Mouse (Mus musculus): ENCODE results near the gene Tceal8. TPM values are rescaled to one million over a fixed set of nuclear protein-coding genes. Genes with fewer than 3 reads are reported as not detected.
"Not testable (repeated sequence)": the region's sequence is repeated elsewhere in the genome, so short reads cannot be mapped to it uniquely, and the experiment has no call there.

Tceal8 gene
- 25.8 TPM in 1 of 2 replicates, not detected in the other for polyA plus RNA-seq (2012; ENCODE audit: insufficient read depth, low replicate concordance)

DNA sequence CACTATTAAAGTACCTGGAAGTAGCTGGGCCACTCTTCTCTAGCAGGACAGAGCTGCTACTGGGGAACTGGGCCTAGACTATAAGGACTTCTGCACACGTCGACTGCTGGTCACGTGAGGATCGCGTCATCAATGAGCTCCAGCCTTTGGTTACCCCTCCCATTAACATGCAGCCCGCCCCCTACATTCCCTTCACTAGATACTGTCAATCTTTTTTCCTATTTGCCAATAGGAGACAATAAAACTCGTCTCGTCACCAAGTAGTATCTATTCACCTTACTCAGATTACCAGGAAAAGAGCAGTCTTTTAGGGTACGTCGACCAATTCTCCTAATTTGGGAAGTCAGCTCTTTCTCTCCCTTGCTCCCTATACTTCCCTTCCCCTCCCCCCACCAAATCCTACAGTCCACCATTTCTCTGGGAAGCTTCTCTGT is at the start of gene Tceal8:
Gene Tceal8, minus strand, starts transcription at position 225 of the 434 bp plus-strand sequence.
- Histone ChIP-seq H3K4me3 (replicated peaks) (peak within 1 kb of the TSS; percentile 91), H3K27me3 (replicated peaks) (peaks cover 7% of the 10 kb centered on the region), H3K36me3 (replicated peaks; ENCODE audit: low read length) (peaks cover 3% of the 10 kb centered on the region), H3K9me3 (no peaks in the 10 kb centered on the region), H3K4me1 (0 out of 2 replicates have a peak, but pooled peaks cover 4% of the 10 kb centered on the region)
- TF ChIP-seq GATA1 (IDR thresholded peaks at IDR 0.05; ENCODE audit: borderline replicate concordance, low read length): no peak
- TF ChIP-seq FLI1 (IDR thresholded peaks at IDR 0.05; ENCODE audit: low read length): no peak

DNA sequence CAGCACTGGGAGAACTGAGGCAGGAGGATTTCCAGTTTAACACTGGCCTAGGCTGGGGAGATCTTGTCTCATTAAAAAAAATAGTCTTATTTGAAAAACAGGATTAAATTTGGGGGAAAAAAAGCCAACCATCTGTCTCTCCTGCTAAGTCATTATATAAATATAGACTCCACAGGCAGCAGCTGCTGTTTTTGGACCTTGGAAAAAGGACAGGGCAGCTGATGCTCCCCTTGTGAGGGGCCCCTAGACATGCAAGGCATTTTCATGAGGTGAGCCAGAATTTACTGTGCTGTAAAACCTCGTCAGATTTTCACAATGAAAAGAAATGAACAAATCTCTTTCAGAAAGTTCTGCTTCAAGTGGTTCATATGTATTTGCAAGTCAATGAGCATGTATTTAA is 44.2 kb upstream of the Tceal8 start:
- no peaks in the 10 kb centered on the region for H3K9me3 ChIP-seq
- no peak overlapping the region for H3K4me3 ChIP-seq (replicated peaks)
- H3K4me1 ChIP-seq: no peaks in the 10 kb centered on the region
- no peaks in the 10 kb centered on the region for H3K36me3 ChIP-seq (replicated peaks; ENCODE audit: low read length)
- no peak for TF ChIP-seq FLI1 (IDR thresholded peaks at IDR 0.05; ENCODE audit: low read length)
- no peak for TF ChIP-seq GATA1 (IDR thresholded peaks at IDR 0.05; ENCODE audit: borderline replicate concordance, low read length)
- H3K27me3 ChIP-seq (replicated peaks): peaks cover 17% of the 10 kb centered on the region

DNA sequence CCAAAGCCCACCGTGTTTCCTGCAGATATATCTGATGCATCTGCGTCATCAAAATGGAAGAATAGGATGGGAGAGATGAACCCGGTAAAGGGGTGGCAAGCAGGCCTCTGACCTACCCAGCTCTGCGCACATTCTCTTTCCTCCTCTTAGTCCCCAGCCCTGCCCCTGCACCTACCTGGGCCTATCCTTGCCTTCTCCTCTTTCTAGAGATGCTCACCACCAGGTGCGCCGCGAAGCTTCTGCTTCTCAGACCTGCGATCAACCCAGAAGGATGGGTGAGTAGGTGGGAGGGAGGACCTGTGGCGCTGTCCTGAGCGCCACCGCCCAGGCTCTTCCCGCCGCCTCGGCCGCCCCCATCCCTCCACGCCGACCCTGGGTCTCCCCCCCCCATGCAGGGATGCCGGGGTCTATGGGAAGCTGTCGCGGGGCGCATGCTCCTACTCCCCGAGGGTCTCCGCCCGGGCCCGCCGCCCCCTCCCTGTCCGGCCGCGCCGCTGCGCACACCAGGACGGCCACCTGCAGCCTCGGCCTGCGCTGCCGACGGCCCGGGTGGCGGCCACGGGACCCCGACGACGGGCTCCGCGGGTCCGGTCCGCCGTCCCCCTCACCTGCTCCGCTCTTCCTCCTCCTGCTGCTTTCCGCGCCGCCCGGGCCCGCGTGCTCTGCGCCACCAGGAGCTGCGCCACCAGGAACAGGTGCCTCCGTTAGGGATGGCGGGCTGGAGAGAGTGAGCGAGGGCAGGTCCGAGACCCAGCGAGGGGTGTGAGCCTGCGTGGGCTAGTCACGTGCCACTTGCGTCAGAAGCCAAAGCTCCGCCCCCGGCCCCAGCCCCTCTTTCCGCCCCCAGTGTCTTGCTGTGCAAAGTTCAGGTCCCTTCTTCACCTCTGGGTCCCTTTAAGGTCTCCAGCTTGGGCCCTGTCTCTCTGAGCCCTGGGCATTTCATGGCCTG is 42.9 kb upstream of the Tceal8 start, which contains the start of the genes Tceal7 and Bex1:
Gene Tceal7, plus strand, starts transcription at position 51 of the 949 bp plus-strand sequence.
Gene Bex1, minus strand, starts transcription at position 785 of the 949 bp plus-strand sequence.
- H3K4me3 ChIP-seq (replicated peaks); H3K9me3 ChIP-seq; H3K4me1 ChIP-seq; H3K36me3 ChIP-seq (replicated peaks; ENCODE audit: low read length): not testable (repeated sequence)
- peaks cover 13% of the 10 kb centered on the region for H3K27me3 ChIP-seq (replicated peaks)

DNA sequence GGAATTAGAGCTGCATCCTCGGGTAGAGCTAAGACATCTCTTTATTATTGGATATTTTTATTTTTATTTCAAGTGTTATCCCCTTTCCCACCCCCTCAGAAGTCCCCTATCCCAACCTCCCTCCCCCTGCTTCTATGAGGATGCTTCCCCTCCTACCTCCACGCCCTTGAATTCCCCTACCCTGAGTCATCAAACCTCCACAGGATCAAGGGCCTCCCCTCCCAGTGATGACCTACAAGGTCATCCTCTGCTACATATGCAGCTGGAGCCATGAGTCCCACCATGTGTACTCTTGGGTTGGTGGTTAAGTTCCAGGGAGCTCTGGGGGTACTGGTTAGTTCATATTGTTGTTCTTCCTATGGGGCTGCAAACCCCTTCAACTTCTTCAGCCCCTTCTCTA is 41.3 kb upstream of the Tceal8 start:
- Histone ChIP-seq H3K4me1 (no peaks in the 10 kb centered on the region), H3K36me3 (replicated peaks; ENCODE audit: low read length) (no peaks in the 10 kb centered on the region), H3K4me3 (replicated peaks) (no peak overlapping the region), H3K27me3 (replicated peaks) (peaks cover 11% of the 10 kb centered on the region), H3K9me3 (no peaks in the 10 kb centered on the region)
- TF ChIP-seq FLI1 (IDR thresholded peaks at IDR 0.05; ENCODE audit: low read length): no peak

DNA sequence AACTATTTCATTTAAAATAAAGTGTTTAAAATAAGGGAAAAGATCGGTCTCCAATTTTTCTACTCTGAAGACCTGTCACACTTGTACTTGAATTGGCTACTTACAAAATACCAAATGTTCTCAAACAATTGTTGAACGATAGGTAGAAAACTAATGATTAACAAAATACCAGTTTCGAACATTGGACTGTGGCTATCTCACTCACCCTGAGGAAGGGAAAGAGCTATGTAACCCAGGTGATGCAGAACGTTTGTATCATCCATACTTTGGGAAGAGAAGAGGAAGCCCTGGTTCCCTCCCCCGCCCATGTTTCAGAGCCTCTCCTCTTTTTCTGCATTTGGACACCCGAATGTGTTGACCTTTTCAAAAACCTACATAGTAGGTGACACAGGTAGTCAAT is 32.3 kb upstream of the Tceal8 start:
- no peaks in the 10 kb centered on the region for H3K4me1 ChIP-seq
- no peaks in the 10 kb centered on the region for H3K36me3 ChIP-seq (replicated peaks; ENCODE audit: low read length)
- no peak overlapping the region for H3K4me3 ChIP-seq (replicated peaks)
- TF ChIP-seq FLI1 (IDR thresholded peaks at IDR 0.05; ENCODE audit: low read length): no peak
- no peak for TF ChIP-seq GATA1 (IDR thresholded peaks at IDR 0.05; ENCODE audit: borderline replicate concordance, low read length)
- peaks cover 14% of the 10 kb centered on the region for H3K27me3 ChIP-seq (replicated peaks)
- no peaks in the 10 kb centered on the region for H3K9me3 ChIP-seq

DNA sequence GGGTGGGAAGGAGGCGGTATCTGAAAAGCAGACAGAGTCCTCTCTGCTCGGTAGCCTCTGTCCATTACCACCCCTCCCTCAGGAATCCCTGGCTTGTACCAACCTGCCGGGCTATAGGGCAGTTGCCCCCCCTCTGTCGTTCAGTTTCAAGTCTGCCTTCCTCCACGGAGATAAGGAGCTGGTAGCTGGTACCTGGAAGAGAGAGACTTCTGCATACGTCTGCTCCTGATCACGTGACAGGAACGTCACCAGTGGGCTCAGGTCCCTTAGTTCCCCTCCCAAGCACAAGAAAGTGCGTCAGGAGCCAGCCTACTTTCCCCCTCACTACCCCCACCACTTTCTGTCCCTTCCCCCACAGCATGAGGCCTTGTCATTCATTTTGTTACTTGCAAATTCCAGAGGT is 31.5 kb upstream of the Tceal8 start, which contains the start of gene Tceal5:
Gene Tceal5, minus strand, starts transcription at position 213 of the 403 bp plus-strand sequence.
- Histone ChIP-seq H3K36me3 (replicated peaks; ENCODE audit: low read length) (no peaks in the 10 kb centered on the region), H3K4me1 (no peaks in the 10 kb centered on the region), H3K4me3 (replicated peaks) (no peak within 1 kb of the TSS), H3K9me3 (no peaks in the 10 kb centered on the region), H3K27me3 (replicated peaks) (peaks cover 12% of the 10 kb centered on the region)
- TF ChIP-seq FLI1 (IDR thresholded peaks at IDR 0.05; ENCODE audit: low read length) (no peak), GATA1 (IDR thresholded peaks at IDR 0.05; ENCODE audit: borderline replicate concordance, low read length) (no peak)

DNA sequence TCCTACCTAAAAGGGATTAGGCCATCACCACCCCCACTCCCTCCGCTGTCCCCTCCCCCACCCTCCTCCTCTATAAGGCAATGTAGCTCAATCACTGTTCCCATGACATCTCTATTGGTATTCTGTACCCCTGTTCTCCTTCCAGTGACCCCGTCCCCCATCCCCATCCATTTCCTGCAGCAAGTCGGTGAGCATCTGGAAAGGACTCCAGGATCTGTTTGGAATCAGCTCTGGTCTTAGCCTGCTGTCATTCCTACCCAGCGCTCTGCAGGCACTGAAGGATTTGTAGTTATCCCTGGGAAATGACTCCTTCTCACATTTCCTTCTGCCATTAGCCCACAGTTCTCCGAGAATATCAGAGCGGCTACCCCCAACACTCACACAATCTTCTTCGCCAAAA is 31.1 kb upstream of the Tceal8 start:
- no peaks in the 10 kb centered on the region for H3K36me3 ChIP-seq (replicated peaks; ENCODE audit: low read length)
- H3K27me3 ChIP-seq (replicated peaks): peaks cover 12% of the 10 kb centered on the region
- no peak for TF ChIP-seq GATA1 (IDR thresholded peaks at IDR 0.05; ENCODE audit: borderline replicate concordance, low read length)
- no peak for TF ChIP-seq FLI1 (IDR thresholded peaks at IDR 0.05; ENCODE audit: low read length)
- no peak overlapping the region for H3K4me3 ChIP-seq (replicated peaks)
- H3K4me1 ChIP-seq: no peaks in the 10 kb centered on the region
- no peaks in the 10 kb centered on the region for H3K9me3 ChIP-seq

DNA sequence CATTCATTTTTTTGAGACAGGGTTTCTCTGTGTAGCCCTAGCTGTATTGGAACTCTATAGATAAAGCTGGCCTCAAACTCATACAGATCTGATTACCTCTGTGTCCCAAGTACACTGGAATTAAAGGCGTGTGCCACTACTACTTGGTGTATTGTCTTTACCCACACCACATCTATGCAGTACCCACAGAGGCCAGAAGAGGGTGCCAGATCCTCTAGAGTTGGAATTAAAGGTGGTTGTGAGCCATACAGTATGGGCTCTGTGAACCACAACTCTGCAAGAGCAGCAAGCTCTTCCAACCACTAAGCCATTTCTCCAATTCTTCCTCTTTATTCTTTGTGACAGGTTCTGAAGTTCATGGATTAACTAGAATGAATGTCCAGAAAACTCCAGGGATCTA is 24.7 kb upstream of the Tceal8 start:
- no peaks in the 10 kb centered on the region for H3K36me3 ChIP-seq (replicated peaks; ENCODE audit: low read length)
- no peak overlapping the region for H3K4me3 ChIP-seq (replicated peaks)
- peaks cover 4% of the 10 kb centered on the region for H3K27me3 ChIP-seq (replicated peaks)
- TF ChIP-seq GATA1 (IDR thresholded peaks at IDR 0.05; ENCODE audit: borderline replicate concordance, low read length): no peak
- no peak for TF ChIP-seq FLI1 (IDR thresholded peaks at IDR 0.05; ENCODE audit: low read length)
- no peaks in the 10 kb centered on the region for H3K4me1 ChIP-seq
- peaks cover 3% of the 10 kb centered on the region; the same call in 1 of the 2 replicates for H3K9me3 ChIP-seq

DNA sequence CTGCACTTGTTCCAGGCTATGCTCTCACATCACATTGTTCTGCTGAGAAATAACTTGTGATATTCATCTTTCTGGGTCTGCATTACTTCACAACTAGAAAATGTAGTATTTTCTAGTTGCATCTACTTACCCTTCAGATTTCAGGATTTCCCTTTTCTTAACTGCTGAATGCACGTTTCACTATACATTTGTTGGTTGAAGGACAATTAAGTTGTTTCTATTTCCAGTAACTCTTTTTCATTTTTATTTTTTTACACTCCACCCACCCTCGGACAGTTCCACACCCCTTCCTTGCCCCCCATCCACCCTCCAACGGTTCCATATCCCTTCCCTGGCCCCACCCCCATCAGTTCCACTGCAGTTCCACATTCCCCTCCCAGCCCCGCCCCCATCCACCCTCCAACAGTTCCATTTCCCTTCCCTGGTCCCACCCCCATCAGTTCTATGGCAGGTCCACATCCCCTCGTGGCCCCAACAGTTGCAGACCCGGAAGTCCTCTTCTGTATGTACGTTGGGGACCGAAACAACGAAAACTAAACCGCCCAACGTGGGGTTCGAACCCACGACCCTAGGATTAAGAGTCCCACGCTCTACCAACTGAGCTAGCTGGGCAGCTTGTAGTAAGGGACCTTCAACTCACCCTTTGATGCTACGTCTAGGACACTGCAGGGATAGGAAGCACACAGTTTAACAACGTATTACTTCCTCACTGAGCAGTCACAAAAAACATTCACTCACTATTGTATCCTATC is 23.2 kb upstream of the Tceal8 start:
- TF ChIP-seq FLI1 (IDR thresholded peaks at IDR 0.05; ENCODE audit: low read length) (no peak), GATA1 (IDR thresholded peaks at IDR 0.05; ENCODE audit: borderline replicate concordance, low read length) (no peak)
- H3K27me3 ChIP-seq (replicated peaks): peaks cover 6% of the 10 kb centered on the region
- peaks cover 3% of the 10 kb centered on the region; the same call in 1 of the 2 replicates for H3K9me3 ChIP-seq
- H3K4me1 ChIP-seq: no peaks in the 10 kb centered on the region
- no peaks in the 10 kb centered on the region for H3K36me3 ChIP-seq (replicated peaks; ENCODE audit: low read length)
- no peak overlapping the region for H3K4me3 ChIP-seq (replicated peaks)
